Mouse (Mus musculus) erythroblast, embryonic 14.5 days (primary cell): ENCODE data around the gene Fgg.

Experiments used
- GATA1 ChIP-seq: IDR thresholded peaks from 2 replicates; pipeline ENCODE4 v1.6.1; 2012; ENCODE audit warnings: low read length, inconsistent platforms, mixed read lengths
- TAL1 ChIP-seq: IDR thresholded peaks from 3 replicates; pipeline ENCODE4 v1.6.1; 2012; ENCODE audit warnings: low read length, inconsistent platforms, mixed read lengths

GRCm38 (mm10) chr3:83053758-83054157, 46.2 kb downstream of the Fgg start:
- TF ChIP-seq GATA1 (no peak), TAL1 (no peak)
